Mouse (Mus musculus) ES-Bruce4 (cell line): ENCODE measurements around the gene Zfp3. TPM values are rescaled to one million over a fixed set of nuclear protein-coding genes. Genes with fewer than 3 reads are reported as not detected.
A peak's percentile ranks its signal among the peaks of the same experiment; 100 is the strongest.

ENCODE experiments used
- H3K27ac ChIP-seq: 2 replicates; pipeline ENCODE4 v1.5.1; 2012; ENCODE audit warnings: low read length, inconsistent platforms; ENCODE audit not compliant: insufficient read depth
- H3K27me3 ChIP-seq: 2 replicates; pipeline ENCODE4 v1.6.1; 2012; ENCODE audit warnings: mild to moderate bottlenecking, low read length, inconsistent platforms; ENCODE audit not compliant: control insufficient read depth, poor library complexity, insufficient read depth, severe bottlenecking
- H3K36me3 ChIP-seq: 2 replicates; pipeline ENCODE4 v1.6.1; 2012; ENCODE audit warnings: inconsistent platforms, mild to moderate bottlenecking, low read length, moderate library complexity; ENCODE audit not compliant: control insufficient read depth, poor library complexity, insufficient read depth, severe bottlenecking
- H3K4me1 ChIP-seq: one replicate; pipeline ENCODE4 v1.8.1; 2011; ENCODE audit warnings: low read length; ENCODE audit not compliant: control insufficient read depth, insufficient read depth
- H3K4me3 ChIP-seq: 2 replicates; pipeline ENCODE4 v1.5.1; 2011; ENCODE audit warnings: low read depth, mild to moderate bottlenecking, low read length
- H3K9ac ChIP-seq: 2 replicates; pipeline ENCODE4 v1.6.1; 2012; ENCODE audit warnings: low read depth, mild to moderate bottlenecking, inconsistent platforms; ENCODE audit not compliant: poor library complexity, severe bottlenecking
- H3K9me3 ChIP-seq: replicated peaks from 2 replicates; pipeline ENCODE4 v1.6.1; 2012; ENCODE audit warnings: mild to moderate bottlenecking, low read length, inconsistent platforms; ENCODE audit not compliant: control insufficient read depth, poor library complexity, insufficient read depth, severe bottlenecking
- CTCF ChIP-seq: IDR thresholded peaks from one replicate; pipeline ENCODE4 v1.8.1; 2011; ENCODE audit warnings: low read depth, low read length
- EP300 ChIP-seq: IDR thresholded peaks from 2 replicates; pipeline ENCODE4 v1.6.1; 2011; ENCODE audit warnings: low read depth, low read length; ENCODE audit not compliant: insufficient read depth
- POLR2A ChIP-seq: IDR thresholded peaks from one replicate; pipeline ENCODE4 v1.8.1; 2011; ENCODE audit warnings: low read length; ENCODE audit not compliant: insufficient read depth
- polyA plus RNA-seq: library from polyadenylated mRNA; stranded (reverse); fragments of >200 nt; gene quantifications from 2 replicates; pipeline ENCODE4 v1.2.4, GENCODE M21; 2011; ENCODE audit warnings: low read depth; ENCODE audit not compliant: missing spikeins, insufficient read depth, insufficient read length

The Zfp3 gene
- polyA plus RNA-seq, 1 experiment: 3.6 TPM

DNA sequence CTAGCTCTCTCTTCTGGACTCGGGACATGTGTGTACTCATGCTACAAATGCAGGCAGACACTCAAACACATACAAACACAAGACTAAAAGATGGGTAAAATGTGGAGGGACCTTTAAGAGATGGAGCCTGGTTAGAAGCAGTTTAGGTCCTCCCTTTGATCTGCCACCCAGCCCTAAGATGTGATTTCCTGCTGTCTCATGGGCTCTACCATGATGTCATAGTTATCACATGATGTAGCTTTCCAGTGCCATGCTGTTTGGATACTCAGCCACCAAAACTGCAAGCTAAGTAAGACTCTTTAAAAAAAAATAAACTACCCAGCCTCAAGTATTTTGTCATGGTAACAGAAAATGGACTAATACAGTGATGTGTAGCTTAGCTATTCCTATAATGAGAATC, 28.4 kb downstream of the Zfp3 start:
- Histone ChIP-seq H3K4me3 (no peak overlapping the region), H3K4me1 (no peaks in the 10 kb centered on the region), H3K36me3 (no peaks in the 10 kb centered on the region), H3K9me3 (no peaks in the 10 kb centered on the region), H3K9ac (no peak overlapping the region), H3K27me3 (no peaks in the 10 kb centered on the region), H3K27ac (no peak overlapping the region)
- TF ChIP-seq POLR2A (no peak), EP300 (no peak)

DNA sequence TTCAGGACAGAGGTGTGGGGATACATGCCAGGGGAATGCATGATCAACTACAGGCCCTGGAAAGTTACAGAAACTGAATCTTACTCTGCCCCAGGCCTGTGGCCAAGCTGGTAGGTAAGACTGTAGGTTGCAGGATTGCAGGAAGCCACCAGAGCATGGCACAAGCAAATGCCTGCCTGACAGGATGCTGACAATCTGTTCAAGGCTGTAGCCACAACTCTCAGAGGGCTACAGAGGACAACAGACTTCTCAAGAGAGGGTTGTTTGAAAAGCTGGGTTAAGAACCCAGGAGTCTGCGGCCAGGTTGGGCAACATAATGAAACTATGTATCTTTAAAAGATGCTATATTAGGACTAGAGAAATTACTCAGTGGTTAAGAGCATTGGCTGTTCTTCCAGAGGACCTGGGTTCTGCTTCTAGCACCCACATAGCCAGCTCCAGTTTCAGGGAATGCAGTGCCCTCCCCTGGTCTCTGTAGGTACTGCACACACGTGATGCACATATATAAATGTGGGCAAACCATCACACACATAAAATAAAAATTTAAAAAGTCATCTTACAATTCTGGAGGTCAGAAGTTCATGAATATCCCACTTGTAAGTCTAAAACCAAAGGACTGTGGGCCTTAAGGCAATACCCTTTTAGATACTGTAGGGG, 38.3 kb downstream of the Zfp3 start:
- Histone ChIP-seq H3K9ac (no peak overlapping the region), H3K36me3 (no peaks in the 10 kb centered on the region), H3K4me1 (no peaks in the 10 kb centered on the region), H3K4me3 (no peak overlapping the region), H3K9me3 (peaks cover 4% of the 10 kb centered on the region; the same call in 1 of the 2 replicates), H3K27ac (no peak overlapping the region), H3K27me3 (no peaks in the 10 kb centered on the region)
- peak; percentile 13 for TF ChIP-seq CTCF
- no peak for TF ChIP-seq POLR2A

DNA sequence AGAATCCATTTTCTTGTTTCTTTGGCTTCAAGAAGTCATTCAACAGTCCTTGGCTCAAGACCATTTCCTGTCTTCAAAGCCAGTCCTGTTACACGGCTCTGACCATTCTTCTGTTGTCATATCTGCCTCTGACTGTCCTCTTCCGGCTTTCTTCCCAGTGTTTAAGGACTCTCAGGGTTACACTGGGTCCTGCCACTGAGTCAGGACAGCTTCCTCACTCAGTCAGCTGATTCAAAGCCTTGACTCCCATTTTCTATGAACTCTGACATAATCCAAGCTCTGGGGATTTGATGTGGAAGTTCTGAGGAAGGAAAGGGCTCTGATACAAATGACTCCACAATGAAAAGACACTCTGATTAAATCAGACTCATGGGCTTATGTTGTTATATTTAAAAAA, 38.9 kb downstream of the Zfp3 start:
- Histone ChIP-seq H3K4me3 (no peak overlapping the region), H3K27me3 (no peaks in the 10 kb centered on the region), H3K9me3 (peaks cover 4% of the 10 kb centered on the region; the same call in 1 of the 2 replicates), H3K4me1 (no peaks in the 10 kb centered on the region), H3K27ac (no peak overlapping the region), H3K36me3 (no peaks in the 10 kb centered on the region), H3K9ac (no peak overlapping the region)
- TF ChIP-seq EP300: no peak

DNA sequence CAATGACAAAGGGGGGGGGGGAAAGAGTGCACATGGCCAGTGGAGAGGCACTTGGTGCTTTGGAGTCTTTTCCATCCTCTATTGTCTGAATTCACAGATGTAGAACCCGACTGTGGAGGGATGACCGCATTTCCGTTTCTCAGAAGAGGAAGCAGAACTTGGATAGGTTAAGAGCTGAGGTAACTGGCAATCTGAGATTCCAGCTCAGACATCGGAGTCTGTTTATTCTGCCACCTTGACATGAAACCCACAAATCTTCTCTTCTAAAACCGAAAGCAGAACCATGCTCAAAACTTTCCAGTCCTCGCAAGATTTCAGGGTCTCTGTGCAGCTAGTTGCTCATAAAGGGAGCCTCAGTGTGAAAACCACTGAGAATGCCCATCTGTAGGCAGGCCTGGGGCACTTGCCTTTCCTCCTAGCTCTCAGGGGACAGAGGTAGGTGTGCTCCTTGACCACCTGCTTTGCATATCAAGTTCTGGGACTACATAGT, 39.7 kb downstream of the Zfp3 start:
- Histone ChIP-seq H3K27ac (no peak overlapping the region), H3K9me3 (peaks cover 4% of the 10 kb centered on the region; the same call in 1 of the 2 replicates), H3K36me3 (no peaks in the 10 kb centered on the region), H3K27me3 (no peaks in the 10 kb centered on the region), H3K4me1 (no peaks in the 10 kb centered on the region), H3K9ac (no peak overlapping the region), H3K4me3 (no peak overlapping the region)
- TF ChIP-seq CTCF (no peak), EP300 (no peak), POLR2A (no peak)

DNA sequence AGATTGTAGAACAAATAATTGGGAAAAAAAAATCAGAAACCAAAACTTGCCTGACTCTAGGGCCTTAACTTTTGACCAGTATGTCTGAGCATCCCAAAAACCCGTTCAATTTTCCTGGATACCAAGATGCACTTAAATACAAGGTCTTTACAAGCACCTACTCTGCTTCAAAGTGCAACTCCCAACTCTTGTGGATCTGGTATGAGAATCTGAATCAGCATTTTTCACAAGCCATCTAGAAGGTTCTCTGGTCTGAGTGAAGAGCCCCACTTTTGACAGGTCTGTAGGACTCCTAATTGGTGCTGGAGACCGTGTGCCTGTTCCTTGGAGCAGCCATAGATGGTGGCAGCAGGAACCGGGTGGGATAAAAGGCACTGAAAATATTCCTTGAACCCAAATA, 40.4 kb downstream of the Zfp3 start:
- H3K4me1 ChIP-seq: no peaks in the 10 kb centered on the region

DNA sequence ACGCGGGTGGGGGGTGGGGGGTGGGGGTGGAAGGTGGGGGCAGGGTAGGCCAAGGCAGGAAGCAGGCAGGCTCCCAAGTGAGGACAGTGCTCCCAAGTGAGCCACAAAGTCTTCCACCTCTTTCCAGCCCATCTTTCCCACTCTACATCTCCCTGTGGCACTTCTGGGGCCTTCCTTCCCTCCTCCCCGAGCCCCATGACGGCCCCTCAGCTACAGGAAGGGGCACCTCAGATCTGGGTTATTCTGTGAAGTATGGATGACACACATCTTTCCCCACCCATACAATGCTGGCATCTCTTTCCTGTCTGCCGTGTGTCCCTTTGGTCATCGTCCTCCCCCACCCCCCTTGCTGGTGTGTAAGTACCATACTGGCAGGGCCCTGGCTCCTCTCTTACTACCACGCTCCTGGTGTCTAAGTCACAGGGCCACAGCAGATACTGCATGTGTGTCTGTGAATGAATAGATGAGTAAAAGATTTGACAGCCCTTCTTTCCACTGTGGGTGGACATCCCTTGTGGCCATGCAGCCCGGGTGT, 41.7 kb downstream of the Zfp3 start:
- H3K27ac ChIP-seq: no peak overlapping the region
- H3K9me3 ChIP-seq: peaks cover 4% of the 10 kb centered on the region; the same call in 1 of the 2 replicates
- TF ChIP-seq POLR2A: no peak
- no peak for TF ChIP-seq CTCF
- TF ChIP-seq EP300: no peak
- H3K4me1 ChIP-seq: no peaks in the 10 kb centered on the region
- H3K4me3 ChIP-seq: no peak overlapping the region
- no peaks in the 10 kb centered on the region for H3K27me3 ChIP-seq
- no peak overlapping the region for H3K9ac ChIP-seq
- no peaks in the 10 kb centered on the region for H3K36me3 ChIP-seq

More for the DNA sequence above, 40.4 kb downstream of the Zfp3 start:
- Histone ChIP-seq H3K27me3 (no peaks in the 10 kb centered on the region), H3K4me3 (no peak overlapping the region), H3K9me3 (peaks cover 4% of the 10 kb centered on the region; the same call in 1 of the 2 replicates), H3K27ac (no peak overlapping the region), H3K36me3 (no peaks in the 10 kb centered on the region), H3K9ac (no peak overlapping the region)
- TF ChIP-seq POLR2A (no peak), CTCF (no peak), EP300 (no peak)
